8 mouse cellular contexts compared by ENCODE assay signal in genomic region chr9:76323186-76323701, GRCm38 (mm10). TPM values are rescaled to one million over a fixed set of nuclear protein-coding genes. Genes with fewer than 3 reads are reported as not detected.
DNase-seq lines count a peak whose midpoint lies in the region; ATAC-seq and TF ChIP-seq lines count a peak whose summit lies in the region.

No protein-coding gene starts in this region.

- peak overlapping the region; percentile 80 for H3K4me2 ChIP-seq in heart, embryonic 13.5 days
- peak overlapping the region; percentile 84 for H3K4me2 ChIP-seq in embryonic facial prominence, embryonic 12.5 days (replicated peaks)
- H3K4me2 ChIP-seq in hindbrain, postnatal 0 days (ENCODE audit: low read depth, low read length) = peak overlapping the region; percentile 86
- H3K4me2 ChIP-seq in liver, embryonic 13.5 days = peak overlapping the region; percentile 43

- no peak for ATAC-seq in heart, embryonic 13.5 days (ENCODE audit: extremely low read depth, insufficient number of reproducible peaks, low FRiP score, low TSS enrichment)
- no peak for ATAC-seq in embryonic facial prominence, embryonic 12.5 days (ENCODE audit: insufficient number of reproducible peaks, insufficient read depth, low FRiP score, low TSS enrichment)
- peak; percentile 76 for ATAC-seq in hindbrain, postnatal 0 days
- ATAC-seq in liver, embryonic 13.5 days (ENCODE audit: low read depth) = no peak

- H3K4me3 ChIP-seq in heart, embryonic 13.5 days = peak overlapping the region; percentile 53
- peak overlapping the region; percentile 45 for H3K4me3 ChIP-seq in embryonic facial prominence, embryonic 12.5 days
- H3K4me3 ChIP-seq in hindbrain, postnatal 0 days (ENCODE audit: low read length) = peak overlapping the region; percentile 47
- peak overlapping the region; percentile 16; the same call in 1 of the 2 replicates for H3K4me3 ChIP-seq in liver, embryonic 13.5 days (replicated peaks)

- DNase-seq in heart, adult 18-20 months = no peak
- DNase-seq in Muller cell, postnatal 12 days (ENCODE audit: inconsistent ontology term) = peak; percentile 36
- peak; percentile 74 for DNase-seq in hindbrain, postnatal 0 days (ENCODE audit: low spot score)
- DNase-seq in liver, embryonic 13.5 days = no peak
- DNase-seq in right cerebral cortex, postnatal 10 days (ENCODE audit: low spot score in 2 of 2) = peak; percentile 53 to 65
- no peak for DNase-seq in thymus, postnatal 25 days

- no peaks in the 10 kb centered on the region for H3K36me3 ChIP-seq in heart, embryonic 13.5 days
- no peaks in the 10 kb centered on the region for H3K36me3 ChIP-seq in embryonic facial prominence, embryonic 12.5 days
- no peaks in the 10 kb centered on the region for H3K36me3 ChIP-seq in hindbrain, postnatal 0 days (ENCODE audit: insufficient read depth, low read length)
- no peaks in the 10 kb centered on the region for H3K36me3 ChIP-seq in liver, embryonic 13.5 days

- no peaks in the 10 kb centered on the region for H3K9me3 ChIP-seq in heart, embryonic 13.5 days
- H3K9me3 ChIP-seq in embryonic facial prominence, embryonic 12.5 days = no peaks in the 10 kb centered on the region
- H3K9me3 ChIP-seq in hindbrain, postnatal 0 days (ENCODE audit: low read length) = no peaks in the 10 kb centered on the region
- H3K9me3 ChIP-seq in liver, embryonic 13.5 days (replicated peaks) = no peaks in the 10 kb centered on the region

- WGBS in heart, embryonic 13.5 days = under 1% methylated on average over 29 of the region's 29 CpGs
- under 1% methylated on average over 29 of the region's 29 CpGs for WGBS in embryonic facial prominence, embryonic 12.5 days
- WGBS in hindbrain, postnatal 0 days = 1% methylated on average over 29 of the region's 29 CpGs
- WGBS in liver, embryonic 13.5 days (ENCODE audit: insufficient replicate concordance) = 2% methylated on average over 29 of the region's 29 CpGs

- peak overlapping the region; percentile 48 for H3K9ac ChIP-seq in heart, embryonic 13.5 days
- H3K9ac ChIP-seq in embryonic facial prominence, embryonic 12.5 days = peak overlapping the region; percentile 38; the same call in 1 of the 2 replicates
- peak overlapping the region; percentile 51 for H3K9ac ChIP-seq in hindbrain, postnatal 0 days (replicated peaks; ENCODE audit: low read length)
- no peak overlapping the region for H3K9ac ChIP-seq in liver, embryonic 13.5 days

- TF ChIP-seq CTCF in hindbrain, postnatal 0 days (IDR thresholded peaks at IDR 0.05; ENCODE audit: low read depth) = no peak

- H3K27ac ChIP-seq in heart, embryonic 13.5 days (replicated peaks) = no peak overlapping the region
- H3K27ac ChIP-seq in embryonic facial prominence, embryonic 12.5 days = no peak overlapping the region
- H3K27ac ChIP-seq in hindbrain, postnatal 0 days = peak overlapping the region; percentile 33
- no peak overlapping the region for H3K27ac ChIP-seq in liver, embryonic 13.5 days

- peaks cover 11% of the 10 kb centered on the region for H3K4me1 ChIP-seq in heart, embryonic 13.5 days
- H3K4me1 ChIP-seq in embryonic facial prominence, embryonic 12.5 days = peaks cover 9% of the 10 kb centered on the region; the same call in 1 of the 2 replicates
- H3K4me1 ChIP-seq in hindbrain, postnatal 0 days (ENCODE audit: insufficient read depth, low read length) = no peaks in the 10 kb centered on the region
- H3K4me1 ChIP-seq in liver, embryonic 13.5 days (replicated peaks) = no peaks in the 10 kb centered on the region

- peaks cover 34% of the 10 kb centered on the region for H3K27me3 ChIP-seq in heart, embryonic 13.5 days (replicated peaks)
- H3K27me3 ChIP-seq in embryonic facial prominence, embryonic 12.5 days = peaks cover 15% of the 10 kb centered on the region
- no peaks in the 10 kb centered on the region for H3K27me3 ChIP-seq in hindbrain, postnatal 0 days (ENCODE audit: insufficient read depth, low read length)
- H3K27me3 ChIP-seq in liver, embryonic 13.5 days = peaks cover 28% of the 10 kb centered on the region

RNA-seq across cellular contexts. Expression of gene Hcrtr2, which starts 0.4 kb away (rescaled TPM):
- 0.20 and 0.49 TPM in 2 replicates for polyA plus RNA-seq in heart, embryonic 13.5 days (2015; fragmentation: Nextera tagmentation; extraction: Ambion mirVana)
- not detected for total RNA-seq in heart, adult 18-20 months (2021)
- 1.3 and 1.9 TPM in 2 replicates for polyA plus RNA-seq in embryonic facial prominence, embryonic 12.5 days (2016; fragmentation: Nextera tagmentation; extraction: Ambion mirVana)
- total RNA-seq in hindbrain, postnatal 0 days (2014; rRNA removed) = 8.4 and 12.0 TPM in 2 replicates
- 6.3 and 6.4 TPM in 2 replicates for polyA plus RNA-seq in hindbrain, postnatal 0 days (2015; fragmentation: Nextera tagmentation; extraction: Ambion mirVana)
- 0.05 TPM in 1 of 2 replicates, not detected in the other for polyA plus RNA-seq in liver, embryonic 13.5 days (2015; fragmentation: Nextera tagmentation; extraction: Ambion mirVana)

Comparison
In these comparisons a context has a peak if more than half of its experiments do, and no peak if none do; other contexts are left out.
1. DNase-seq: peak in Muller cell, postnatal 12 days (single experiment), hindbrain, postnatal 0 days (single experiment) and right cerebral cortex, postnatal 10 days (2 of 2); none in heart, adult 18-20 months (0 of 2), liver, embryonic 13.5 days (single experiment) and thymus, postnatal 25 days (single experiment).
2. Peak in every context shown above with its lines, with median percentiles within 50 percentile points of each other: H3K4me2 ChIP-seq and H3K4me3 ChIP-seq.